Mouse (Mus musculus) cerebral cortex, adult 2 months (tissue): ENCODE measurements around the gene Rnf123.

Experiments
- WGBS: fragments of 180-500 bp; shearing (Covaris S2); methylation state at CpG from one replicate; pipeline ENCODE4 v1.1.7; 2018; 5-methylcytosine and 5-hydroxymethylcytosine counted together

The Rnf123 gene

DNA sequence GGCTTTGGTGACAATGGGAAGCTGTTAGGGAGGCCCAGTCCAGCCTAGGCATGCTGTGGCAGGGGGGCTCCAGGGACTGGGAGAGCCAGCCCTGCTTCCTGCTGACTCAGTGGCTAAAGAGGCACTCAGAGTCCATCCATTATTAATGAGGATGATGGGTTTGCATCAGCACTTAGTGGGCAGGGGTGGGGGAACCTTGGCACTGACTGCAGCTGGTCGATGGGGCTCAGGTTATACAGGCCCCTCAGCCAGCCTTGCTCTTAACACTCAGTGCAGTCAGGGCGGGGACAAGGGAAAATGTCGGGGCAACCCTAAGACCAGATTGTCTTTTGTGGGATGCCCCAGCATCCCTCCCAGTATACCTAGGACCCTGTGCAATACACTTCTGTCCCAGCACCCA lies 21.0 kb downstream of the Rnf123 start:
- WGBS, result 92% methylated on average over 3 of the region's 3 CpGs

DNA sequence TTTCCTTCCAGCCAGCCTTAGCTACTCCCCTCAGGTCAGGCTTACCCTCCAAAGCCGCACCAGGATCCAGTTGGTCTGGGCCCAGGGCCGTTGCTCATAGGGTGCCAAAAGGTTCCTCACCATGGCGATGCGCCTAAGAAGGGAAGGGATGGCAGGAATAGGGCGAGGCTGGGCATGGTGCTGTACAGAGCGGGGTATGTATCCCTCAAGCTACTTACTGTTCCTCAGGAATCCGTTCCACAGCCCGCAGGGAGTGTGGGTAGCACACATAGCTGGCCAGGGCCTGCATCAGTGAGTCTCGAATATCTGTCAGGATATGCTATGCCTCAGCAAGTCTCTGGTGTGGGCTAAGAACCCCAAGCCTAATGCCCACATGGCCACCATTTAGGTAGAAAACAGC lies 24.9 kb downstream of the Rnf123 start:
- 94% methylated on average over 9 of the region's 9 CpGs for WGBS

DNA sequence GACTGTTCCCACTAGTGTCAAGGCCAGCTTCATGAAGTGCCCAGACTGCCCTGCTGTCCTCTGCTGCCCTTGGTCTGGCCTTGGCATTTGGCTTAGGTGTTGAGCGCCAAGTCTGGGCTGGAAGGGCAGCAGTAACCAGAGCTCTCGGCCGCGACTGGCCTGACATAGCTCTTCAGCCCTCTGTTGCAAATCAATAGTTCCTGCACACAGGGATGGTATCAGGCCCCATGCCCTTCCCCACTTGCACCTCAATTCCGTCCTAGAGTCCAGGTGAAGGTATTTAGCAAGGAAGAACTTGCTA lies 25.9 kb downstream of the Rnf123 start:
- WGBS, result 94% methylated on average over 5 of the region's 5 CpGs

DNA sequence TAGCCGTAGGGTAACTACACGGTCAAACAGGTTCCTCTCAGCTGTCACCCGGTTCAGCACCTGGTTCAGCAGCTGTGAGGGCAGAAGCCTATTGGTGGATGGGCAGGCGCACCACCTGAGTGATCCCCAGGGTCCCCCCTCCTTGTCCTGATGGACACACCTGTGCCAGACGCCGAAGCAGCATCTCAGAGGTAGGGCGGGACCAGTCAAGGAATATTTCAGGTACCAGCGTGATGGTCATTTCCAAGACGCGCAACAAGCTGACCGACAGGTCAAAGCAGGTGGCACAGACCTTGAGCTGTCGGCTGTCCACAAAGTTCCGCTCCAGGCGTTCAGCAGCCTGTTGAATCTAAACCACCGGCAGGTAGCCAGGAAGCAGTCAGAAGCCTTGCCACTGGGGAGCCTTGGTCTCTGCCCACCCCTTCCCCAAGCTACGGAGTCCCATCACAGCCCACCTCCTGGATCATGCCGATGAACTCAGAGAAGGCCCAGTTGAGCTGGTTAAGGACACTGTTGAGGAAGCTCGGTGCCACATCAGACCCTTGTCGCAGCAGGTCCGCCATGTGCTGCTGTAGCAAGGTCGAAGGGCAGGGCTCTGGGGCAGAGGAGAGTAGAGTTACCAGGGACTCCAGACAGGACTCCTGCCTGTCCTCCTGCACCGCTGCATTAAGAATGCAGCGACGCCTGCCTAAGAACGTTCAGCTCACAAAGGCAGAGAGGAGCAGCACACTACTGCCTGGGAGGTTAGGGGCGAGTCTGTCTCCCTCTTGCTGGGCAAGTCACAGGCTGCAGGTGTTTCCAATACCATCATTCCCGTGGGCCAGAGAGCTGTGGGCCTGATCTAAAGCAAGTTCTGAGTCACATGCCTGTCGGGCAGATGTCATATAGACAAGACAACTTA lies 26.5 kb downstream of the Rnf123 start:
- WGBS, result 86% methylated on average over 28 of the region's 28 CpGs

DNA sequence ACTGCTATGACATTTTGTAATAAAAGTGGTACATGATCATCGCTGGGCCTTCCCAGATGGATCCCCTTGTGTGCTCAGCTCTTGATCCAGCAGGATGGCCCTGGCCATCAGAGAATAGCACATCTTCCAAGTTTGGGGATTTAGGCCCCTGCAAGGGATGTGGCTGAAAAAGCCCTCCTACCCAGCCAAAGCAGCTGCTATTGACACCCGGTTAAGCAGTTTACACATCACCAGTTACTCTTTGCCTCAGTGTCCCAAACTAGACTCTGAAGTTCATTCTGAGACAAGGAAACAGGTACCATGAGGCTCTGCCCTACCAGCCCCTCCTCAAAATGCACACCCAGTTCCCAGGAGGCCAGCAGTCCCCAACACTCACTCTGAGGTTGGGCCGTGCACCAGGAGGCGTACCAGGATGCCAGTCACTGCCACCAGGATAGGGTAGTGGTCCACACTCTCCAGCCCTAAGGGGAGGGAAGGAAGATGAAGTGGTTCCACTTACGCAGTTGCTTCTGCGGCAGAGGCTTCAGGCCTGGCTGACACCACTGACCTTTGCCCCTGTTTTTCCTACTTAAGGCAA lies 27.4 kb downstream of the Rnf123 start:
- WGBS, result 90% methylated on average over 6 of the region's 6 CpGs

DNA sequence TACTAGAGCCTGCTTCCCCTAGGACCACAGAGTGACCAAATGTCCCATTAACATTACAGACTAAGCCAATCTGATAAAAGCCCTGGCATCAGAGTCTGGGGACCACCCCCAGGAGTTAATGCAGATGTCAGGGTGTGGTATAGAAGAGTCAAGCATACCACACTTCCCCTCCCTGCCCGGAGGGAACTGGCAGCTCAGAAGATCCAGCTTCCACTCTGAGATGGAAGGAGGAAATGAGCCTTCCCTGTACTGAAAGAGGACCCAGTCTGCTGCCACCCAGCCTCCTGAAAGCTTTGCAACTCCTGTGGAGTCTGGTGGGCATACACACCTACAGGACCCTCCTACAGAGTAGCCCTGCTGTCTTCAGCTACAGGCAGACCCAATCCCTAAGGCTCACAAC lies 28.1 kb downstream of the Rnf123 start:
- 75% methylated on average over 1 of the region's 1 CpGs for WGBS

DNA sequence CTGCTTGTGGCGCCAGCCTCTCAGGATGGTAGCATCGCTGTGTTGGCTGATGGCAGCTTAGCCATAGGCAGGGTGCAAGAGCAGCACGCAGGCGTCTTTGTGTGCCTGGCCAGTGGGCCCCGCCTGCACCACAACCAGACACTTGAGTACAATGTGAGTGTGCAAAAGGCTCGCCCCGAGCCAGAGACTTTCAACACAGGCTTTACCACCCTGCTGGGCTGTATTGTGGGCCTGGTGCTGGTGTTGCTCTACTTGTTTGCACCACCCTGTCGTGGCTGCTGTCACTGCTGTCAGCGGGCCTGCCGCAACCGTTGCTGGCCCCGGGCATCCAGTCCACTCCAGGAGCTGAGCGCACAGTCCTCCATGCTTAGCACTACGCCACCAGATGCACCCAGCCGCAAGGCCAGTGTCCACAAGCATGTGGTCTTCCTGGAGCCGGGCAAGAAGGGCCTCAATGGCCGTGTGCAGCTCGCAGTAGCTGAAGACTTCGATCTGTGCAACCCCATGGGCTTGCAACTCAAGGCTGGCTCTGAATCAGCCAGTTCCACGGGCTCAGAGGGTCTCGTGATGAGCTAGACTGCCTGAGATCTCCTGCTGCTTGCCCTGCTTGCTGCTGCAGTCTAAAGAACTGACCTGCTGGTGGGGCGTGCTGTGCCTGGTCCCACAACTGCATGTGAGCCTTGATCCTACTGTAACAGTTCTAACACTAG lies 28.7 kb downstream of the Rnf123 start:
- WGBS, result 88% methylated on average over 22 of the region's 22 CpGs

DNA sequence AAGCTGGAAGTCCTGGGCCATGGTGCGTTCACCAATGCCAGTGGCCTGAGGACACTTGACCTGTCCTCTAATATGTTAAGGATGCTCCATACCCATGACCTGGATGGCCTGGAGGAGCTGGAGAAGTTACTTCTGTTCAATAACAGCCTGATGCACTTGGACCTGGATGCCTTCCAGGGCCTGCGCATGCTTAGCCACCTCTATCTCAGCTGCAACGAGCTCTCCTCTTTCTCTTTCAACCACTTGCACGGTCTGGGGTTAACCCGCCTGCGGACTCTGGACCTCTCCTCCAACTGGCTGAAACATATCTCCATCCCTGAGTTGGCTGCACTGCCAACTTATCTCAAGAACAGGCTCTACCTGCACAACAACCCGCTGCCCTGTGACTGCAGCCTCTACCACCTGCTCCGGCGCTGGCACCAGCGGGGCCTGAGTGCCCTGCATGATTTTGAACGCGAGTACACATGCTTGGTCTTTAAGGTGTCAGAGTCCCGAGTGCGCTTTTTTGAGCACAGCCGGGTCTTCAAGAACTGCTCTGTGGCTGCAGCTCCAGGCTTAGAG lies 29.4 kb downstream of the Rnf123 start:
- WGBS, result 88% methylated on average over 15 of the region's 15 CpGs

DNA sequence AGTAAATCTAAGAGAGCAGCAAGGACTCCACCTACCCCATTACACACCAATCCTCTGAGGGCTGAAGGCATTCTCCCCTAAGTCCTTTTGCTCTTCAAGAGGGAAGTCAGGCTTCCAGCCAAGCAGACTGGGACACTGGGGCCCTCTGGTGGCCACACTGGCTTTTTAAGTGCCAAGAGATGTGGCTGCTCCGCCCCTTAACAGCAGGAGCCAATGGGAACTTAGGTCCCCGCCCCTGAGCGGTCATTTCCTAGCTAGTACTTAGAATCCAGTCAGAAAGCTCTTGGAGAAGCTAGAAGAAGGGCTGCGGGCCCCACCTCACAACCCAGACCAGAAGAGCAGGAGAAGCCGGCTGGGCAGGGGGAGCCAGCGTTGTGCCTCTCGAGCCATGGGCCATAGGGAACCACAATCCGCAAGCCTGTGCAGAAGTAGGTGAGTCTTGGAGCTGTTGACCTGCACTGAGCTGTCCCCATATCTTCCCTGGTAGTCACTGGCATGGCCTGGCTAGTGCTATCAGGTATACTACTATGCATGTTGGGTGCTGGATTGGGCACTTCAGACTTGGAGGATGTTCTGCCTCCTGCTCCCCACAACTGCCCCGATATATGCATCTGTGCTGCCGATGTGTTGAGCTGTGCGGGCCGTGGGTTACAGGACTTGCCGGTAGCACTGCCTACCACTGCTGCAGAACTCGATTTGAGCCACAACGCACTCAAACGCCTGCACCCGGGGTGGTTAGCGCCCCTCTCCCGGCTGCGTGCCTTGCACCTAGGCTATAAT lies 30.1 kb downstream of the Rnf123 start, which contains the start of gene Amigo3:
Gene Amigo3, plus strand, starts transcription at position 275 of the 780 bp plus-strand sequence.
- 55% methylated on average over 20 of the region's 20 CpGs for WGBS

DNA sequence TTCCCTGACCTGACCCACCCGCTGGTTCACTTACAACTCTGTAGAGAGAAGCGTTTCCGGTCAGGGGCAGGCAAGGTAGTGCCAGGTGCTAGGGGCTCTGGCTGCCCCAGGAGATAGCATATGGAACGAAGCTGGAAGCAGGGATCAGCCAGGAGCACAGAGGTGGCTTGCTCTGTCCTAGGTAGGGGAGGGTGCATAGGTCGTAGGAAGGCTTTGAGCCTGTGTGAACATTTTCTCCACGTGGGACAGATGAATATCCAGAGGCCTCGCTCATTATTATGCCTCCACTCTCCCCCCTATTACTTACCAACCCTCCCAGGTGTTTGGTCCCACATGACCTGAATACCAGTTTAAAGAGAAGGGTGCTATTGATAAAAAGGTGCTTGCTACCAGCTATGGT lies 30.7 kb downstream of the Rnf123 start:
- WGBS, result 73% methylated on average over 7 of the region's 7 CpGs

DNA sequence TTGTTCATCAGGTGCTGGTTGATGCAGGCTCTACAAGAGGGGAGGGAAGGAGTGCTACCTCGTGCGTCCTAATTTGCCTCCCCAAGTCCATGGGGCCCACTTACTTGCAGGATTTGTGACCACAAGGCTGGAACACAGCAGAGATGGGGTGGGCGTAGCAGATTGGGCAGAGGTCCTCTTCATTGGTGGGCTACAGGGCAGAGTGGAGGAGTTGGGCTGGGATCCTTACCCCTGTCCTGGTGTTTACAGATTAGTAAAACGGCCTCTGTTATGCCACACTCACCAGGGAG lies 31.3 kb downstream of the Rnf123 start:
- 73% methylated on average over 4 of the region's 4 CpGs for WGBS

DNA sequence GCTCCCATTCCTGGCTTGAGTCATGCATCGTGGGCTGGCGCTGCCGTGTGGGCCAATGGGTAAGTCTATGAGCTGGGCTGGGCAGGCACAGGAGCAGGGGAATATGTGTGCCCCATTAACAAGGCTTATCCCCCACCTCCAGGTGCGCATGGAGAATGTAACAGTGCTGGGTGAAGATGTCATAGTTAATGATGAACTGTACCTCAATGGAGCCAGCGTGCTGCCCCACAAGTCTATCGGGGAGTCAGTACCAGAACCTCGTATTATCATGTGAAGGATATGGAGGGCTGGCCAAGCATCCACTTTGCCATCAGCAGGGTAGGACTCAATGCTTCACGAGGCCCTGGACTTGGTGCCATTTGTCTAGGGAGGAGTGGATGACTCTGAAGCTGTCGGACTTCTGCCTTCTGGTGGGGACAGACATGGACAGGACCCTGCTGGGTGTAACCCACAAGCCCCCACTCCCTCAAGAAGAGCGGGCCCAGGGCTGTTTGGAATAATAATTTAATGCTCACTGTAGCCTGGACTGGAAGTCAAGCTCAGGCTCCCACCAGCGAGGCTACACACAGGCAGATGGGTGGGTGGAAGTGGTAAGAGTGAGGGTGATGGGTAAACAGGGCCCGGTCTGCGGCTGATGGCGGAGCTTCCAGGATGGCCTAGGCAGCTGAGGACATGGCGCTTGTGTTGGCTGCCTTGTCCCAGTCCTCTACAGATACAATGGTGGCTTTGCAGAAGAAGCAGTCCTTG lies 31.8 kb downstream of the Rnf123 start:
- 85% methylated on average over 15 of the region's 15 CpGs for WGBS

DNA sequence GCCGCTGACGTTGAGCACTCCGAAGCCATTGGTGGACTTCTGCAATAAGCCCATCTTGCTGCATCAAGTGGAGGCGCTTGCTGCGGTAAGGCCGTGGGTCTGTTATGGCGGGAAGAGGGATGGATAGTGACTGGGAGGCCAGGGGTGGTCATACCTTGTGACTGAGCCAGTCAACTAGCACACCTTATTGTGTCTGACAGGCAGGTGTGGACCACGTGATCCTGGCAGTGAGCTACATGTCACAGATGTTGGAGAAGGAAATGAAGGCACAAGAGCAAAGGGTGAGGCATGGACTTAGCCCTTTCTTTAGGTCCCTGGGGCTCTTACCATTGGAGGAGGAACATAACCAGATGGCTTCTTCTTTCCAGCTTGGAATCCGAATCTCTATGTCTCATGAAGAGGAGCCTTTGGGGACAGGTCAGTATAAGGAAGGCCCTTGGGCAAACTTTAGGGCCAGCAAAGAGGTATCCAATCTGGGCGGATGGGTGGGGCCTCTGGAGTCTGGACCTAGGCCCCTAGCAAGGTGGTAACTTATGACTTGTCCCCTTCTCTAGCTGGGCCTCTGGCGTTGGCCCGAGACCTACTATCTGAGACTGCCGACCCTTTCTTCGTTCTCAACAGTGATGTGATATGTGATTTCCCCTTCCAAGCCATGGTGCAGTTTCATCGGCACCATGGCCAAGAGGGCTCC lies 33.4 kb downstream of the Rnf123 start:
- 38% methylated on average over 15 of the region's 15 CpGs for WGBS

DNA sequence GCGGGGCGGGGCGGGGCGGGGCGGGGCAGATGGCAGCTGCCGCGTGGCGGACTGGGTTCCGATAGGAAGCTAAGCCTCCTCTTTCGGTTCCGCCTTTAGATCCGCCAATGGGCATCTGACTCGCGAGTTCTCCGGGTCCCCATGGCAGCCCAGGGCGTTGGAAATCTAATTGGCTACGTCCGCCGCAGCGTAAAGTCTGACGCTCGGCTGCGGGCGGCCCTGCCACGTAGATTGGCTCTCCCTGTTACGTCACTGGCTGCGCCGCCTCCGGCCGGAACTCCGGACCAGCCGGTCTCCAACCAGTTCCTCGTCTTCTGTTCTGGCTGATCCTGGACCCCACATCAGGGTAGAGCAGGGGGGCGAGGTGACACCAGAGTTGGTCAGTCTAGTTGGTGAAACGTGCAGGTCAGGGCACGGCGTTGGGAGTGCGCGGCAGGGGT lies 34.1 kb downstream of the Rnf123 start, which contains the start of gene Gmppb:
Gene Gmppb, plus strand, starts transcription at position 227 of the 440 bp plus-strand sequence.
- WGBS, result under 1% methylated on average over 39 of the region's 39 CpGs

DNA sequence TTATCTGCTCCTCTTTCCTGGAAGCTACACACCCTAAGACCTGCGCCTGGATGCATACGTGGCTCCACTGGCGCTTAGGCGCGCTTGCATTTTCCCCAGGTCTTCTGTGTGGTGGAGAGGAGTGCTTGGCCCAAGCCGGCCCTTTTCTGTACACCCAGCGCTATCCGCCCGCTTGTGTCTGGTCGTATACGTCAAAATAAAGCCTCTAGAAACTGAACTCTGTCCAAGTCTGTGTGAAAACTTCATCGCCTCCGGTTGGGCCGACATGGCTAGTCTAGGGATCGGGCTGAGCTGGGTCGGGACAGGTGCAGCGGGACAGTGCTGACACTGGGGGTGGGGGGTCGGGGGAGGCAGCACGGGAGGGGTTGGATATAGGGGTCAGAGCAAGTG lies 34.6 kb downstream of the Rnf123 start:
- whole genome bisulfite sequencing, result 1% methylated on average over 19 of the region's 19 CpGs

DNA sequence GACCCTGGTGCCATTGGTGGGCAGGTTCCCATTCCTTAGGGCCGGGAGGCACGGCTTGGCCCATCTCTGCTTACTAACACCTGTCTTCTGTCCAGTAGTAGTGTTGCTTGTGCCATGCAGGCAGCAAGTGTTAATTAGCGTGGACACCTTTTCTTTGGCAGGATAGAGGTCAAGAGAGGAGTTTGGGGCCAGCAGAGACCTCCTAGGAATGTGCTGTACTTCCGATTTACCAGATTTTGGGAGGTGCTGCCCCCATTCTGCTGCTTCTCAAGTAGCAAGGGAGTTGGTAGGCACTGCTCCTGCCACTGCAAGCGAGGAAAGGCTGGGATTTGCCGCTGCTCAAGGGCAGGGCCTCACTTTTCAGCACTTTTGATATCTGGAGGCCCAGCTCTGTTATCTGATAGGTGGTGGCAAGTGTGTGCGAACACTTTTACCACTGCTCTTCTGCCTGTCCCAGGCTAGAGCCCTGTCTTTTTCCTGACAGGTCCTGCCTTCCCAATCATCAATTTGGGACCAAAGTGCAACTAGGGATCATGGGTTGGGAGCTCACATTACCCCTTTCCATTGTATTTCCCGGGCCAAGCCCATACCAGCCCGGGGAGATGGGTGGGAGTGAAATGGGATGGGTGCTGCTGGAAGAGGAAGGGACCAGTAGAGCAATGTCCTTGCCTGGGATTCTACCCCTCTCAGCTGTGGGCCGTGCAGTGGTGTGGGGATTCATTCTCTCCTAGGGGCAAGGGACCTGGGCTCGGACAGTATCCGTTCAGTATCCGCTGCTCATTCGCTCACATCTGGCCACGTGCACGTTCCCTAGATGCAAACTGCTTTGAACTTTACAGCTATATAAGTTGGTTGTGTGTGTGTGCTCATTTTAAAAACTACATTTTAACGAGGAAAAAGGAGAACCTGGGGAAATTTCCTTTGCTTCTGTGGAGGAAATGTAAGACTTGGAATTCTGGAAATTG lies 35.3 kb downstream of the Rnf123 start:
- WGBS, result 46% methylated on average over 17 of the region's 17 CpGs

DNA sequence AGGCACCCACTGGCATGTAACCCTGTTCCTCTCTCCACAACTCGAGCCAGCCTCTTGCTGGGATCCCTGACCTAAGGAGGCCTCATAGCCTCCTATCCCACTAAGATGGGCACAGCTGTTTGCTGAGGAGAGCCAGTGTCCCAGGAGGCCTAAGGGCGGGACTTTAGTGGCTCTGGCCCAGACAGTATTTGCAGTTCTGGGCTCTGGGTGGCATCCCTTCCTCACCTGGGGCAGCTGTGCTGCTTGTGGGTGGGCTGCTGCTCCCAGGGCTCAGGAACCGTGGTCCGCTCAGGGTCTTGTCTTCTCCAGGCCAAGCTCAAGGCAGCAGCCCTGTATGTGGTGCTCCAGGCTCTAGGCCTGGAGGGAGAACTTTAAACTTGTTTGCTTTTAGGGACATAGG lies 36.6 kb downstream of the Rnf123 start:
- 88% methylated on average over 4 of the region's 4 CpGs for WGBS

DNA sequence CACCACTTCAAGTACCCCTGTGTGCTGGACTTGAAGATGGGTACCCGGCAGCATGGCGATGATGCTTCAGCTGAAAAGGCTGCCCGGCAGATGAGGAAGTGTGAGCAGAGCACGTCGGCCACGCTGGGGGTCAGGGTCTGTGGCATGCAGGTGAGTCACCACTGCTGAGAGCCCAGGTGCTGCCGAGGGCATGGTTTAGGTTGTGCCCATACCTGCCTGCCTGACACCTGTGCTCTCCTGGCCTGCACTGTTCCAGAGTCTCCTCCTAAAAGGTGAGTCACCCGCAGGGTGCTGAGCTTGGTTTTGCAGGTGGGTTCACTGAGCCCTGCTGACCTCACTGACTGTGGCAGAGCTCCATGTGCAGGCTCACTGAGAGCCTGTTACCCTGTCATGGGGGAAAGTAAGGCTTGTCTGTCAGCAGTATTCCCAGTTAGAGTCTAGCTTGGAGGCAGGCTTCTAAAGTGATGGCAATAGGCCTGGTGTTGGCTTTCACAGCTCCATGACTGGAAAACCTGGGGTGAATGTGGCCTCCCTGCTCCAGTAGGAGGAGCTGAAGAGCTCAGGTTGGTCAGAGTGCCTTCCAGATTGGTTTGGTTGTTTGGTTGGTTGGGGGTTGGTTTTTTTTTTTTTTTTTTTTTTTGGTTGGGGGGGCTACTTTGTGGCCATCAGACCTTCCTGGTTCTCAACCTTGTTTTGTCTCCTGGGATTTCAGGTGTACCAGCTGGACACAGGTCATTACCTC lies 38.2 kb downstream of the Rnf123 start:
- WGBS, result 96% methylated on average over 8 of the region's 8 CpGs
